Mouse (Mus musculus): Measurements from ENCODE around the gene Adprhl2.

DNA sequence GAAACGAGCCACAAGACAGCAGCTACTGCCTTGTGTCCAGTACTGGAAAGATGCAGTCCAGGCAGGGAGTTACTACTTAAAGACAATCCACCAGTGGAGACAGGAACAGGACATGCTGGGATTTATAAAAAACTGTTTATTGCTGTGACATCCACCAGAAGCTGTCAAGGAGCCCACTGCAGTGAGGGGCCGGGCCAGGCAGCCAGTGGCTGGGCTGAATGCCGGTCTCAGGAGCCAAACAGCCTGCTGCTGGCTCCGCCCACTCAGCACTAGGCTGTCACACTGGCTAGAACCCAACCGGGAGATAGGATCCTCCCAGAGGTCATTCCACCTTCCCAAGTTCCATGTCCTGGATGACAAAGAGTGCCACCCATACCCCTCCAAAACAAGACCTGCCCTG lies 5.6 kb downstream of the Adprhl2 start:
- TF ChIP-seq CTCF (IDR thresholded peaks at IDR 0.05; ENCODE audit: low read depth, low read length) (no peak), POLR2A (IDR thresholded peaks at IDR 0.05; ENCODE audit: borderline replicate concordance, low read depth, low read length) (no peak)
